Mouse (Mus musculus): ENCODE measurements around the gene Olfr859.

DNA sequence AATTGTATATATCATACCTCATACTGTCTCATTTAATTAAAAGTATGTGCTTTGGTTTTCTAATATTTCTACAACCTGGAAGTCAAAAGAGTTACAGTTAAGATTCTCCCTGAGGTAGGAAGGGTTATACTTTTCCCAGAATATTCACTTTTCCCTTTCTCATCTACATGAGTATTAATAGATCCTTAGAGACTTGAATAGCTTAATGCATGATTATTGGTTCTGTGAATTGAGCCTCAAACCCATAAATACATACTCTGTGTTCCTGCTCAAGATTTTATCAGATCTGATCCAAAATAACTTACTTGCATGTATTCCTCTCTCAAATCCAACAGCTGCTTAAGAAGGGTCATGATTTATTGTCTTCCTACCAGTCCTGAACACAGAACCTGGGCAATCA lies 24.7 kb upstream of the Olfr859 start, which contains the start of gene Olfr58:
- TF ChIP-seq CTCF (IDR thresholded peaks at IDR 0.05; ENCODE audit: extremely low read depth, insufficient read length, insufficient replicate concordance, low read depth, low read length), result no peak
- no peak for TF ChIP-seq POLR2A (IDR thresholded peaks at IDR 0.05; ENCODE audit: low read depth, low read length)
